Mouse (Mus musculus) olfactory bulb, adult 2 months (tissue): ENCODE data around the gene Miox. TPM values are rescaled to one million over a fixed set of nuclear protein-coding genes. Genes with fewer than 3 reads are reported as not detected.

ENCODE experiments used
- H3K27ac ChIP-seq: fragments of 200-500 bp; 2 replicates; pipeline ENCODE4 v1.5.1; 2012; ENCODE audit warnings: low read depth, low read length; ENCODE audit not compliant: insufficient read depth
- H3K4me1 ChIP-seq: fragments of 200-500 bp; 2 replicates; pipeline ENCODE4 v1.6.1; 2012; ENCODE audit warnings: low read length; ENCODE audit not compliant: control insufficient read depth, insufficient read depth
- H3K4me3 ChIP-seq: fragments of 200-500 bp; 2 replicates; pipeline ENCODE4 v1.5.1; 2012; ENCODE audit warnings: mild to moderate bottlenecking, low read depth, low read length, moderate library complexity; ENCODE audit not compliant: insufficient read depth
- CTCF ChIP-seq: fragments of 200-500 bp; IDR thresholded peaks from 2 replicates; pipeline ENCODE4 v1.5.1; 2012; ENCODE audit warnings: low read depth, mild to moderate bottlenecking, low read length, moderate library complexity; ENCODE audit not compliant: insufficient read depth
- POLR2A ChIP-seq: fragments of 200-500 bp; IDR thresholded peaks from 2 replicates; pipeline ENCODE4 v1.6.1; 2012; ENCODE audit warnings: mild to moderate bottlenecking, low read depth, low read length, moderate library complexity; ENCODE audit not compliant: insufficient read depth
- WGBS: fragments of 180-500 bp; shearing (Covaris S2); methylation state at CpG from one replicate; pipeline ENCODE4 v1.1.7; 2018; 5-methylcytosine and 5-hydroxymethylcytosine counted together
- polyA plus RNA-seq: library from polyadenylated mRNA; stranded (reverse); fragments of >200 nt; gene quantifications from 2 replicates; pipeline ENCODE4 v1.2.4, GENCODE M21; 2012; ENCODE audit warnings: low replicate concordance; ENCODE audit not compliant: missing spikeins, insufficient read depth, insufficient read length

Miox gene
- not detected in 2 replicates for polyA plus RNA-seq

- no peaks in the 10 kb centered on the region for H3K4me1 ChIP-seq
- TF ChIP-seq CTCF (no peak), POLR2A (no peak)
- H3K27ac ChIP-seq: no peak within 1 kb of the TSS
- WGBS: 91% methylated on average over 7 of the region's 7 CpGs
- no peak within 1 kb of the TSS for H3K4me3 ChIP-seq
Measured at GRCm38 (mm10) chr15:89334271-89334670, at the start of gene Miox. TSS of gene Miox (plus strand) at chr15:89334398.

GRCm38 (mm10) chr15:89285004-89285403, 49.2 kb upstream of the Miox start:
- TF ChIP-seq CTCF: no peak
- TF ChIP-seq POLR2A: no peak
- H3K4me3 ChIP-seq: no peak overlapping the region
- H3K27ac ChIP-seq: no peak overlapping the region
- H3K4me1 ChIP-seq: peaks cover 6% of the 10 kb centered on the region; the same call in 1 of the 2 replicates

GRCm38 (mm10) chr15:89285478-89285877, 48.7 kb upstream of the Miox start:
- H3K27ac ChIP-seq: no peak overlapping the region
- over 99% methylated on average over 5 of the region's 5 CpGs for WGBS
- H3K4me1 ChIP-seq: peaks cover 6% of the 10 kb centered on the region; the same call in 1 of the 2 replicates
- TF ChIP-seq POLR2A (no peak), CTCF (no peak)
- H3K4me3 ChIP-seq: no peak overlapping the region

- 66% methylated on average over 7 of the region's 7 CpGs for WGBS
- Histone ChIP-seq H3K4me1 (peaks cover 6% of the 10 kb centered on the region; the same call in 1 of the 2 replicates), H3K27ac (no peak overlapping the region), H3K4me3 (no peak overlapping the region)
- TF ChIP-seq CTCF (no peak), POLR2A (no peak)
Measured at GRCm38 (mm10) chr15:89286114-89286513, 48.1 kb upstream of the Miox start.

- Histone ChIP-seq H3K27ac (no peak overlapping the region), H3K4me3 (no peak overlapping the region), H3K4me1 (peaks cover 6% of the 10 kb centered on the region; the same call in 1 of the 2 replicates)
- TF ChIP-seq CTCF (no peak), POLR2A (no peak)
- WGBS: 53% methylated on average over 5 of the region's 5 CpGs
Measured at GRCm38 (mm10) chr15:89286582-89286981, 47.6 kb upstream of the Miox start.

- no peak for TF ChIP-seq POLR2A
- 87% methylated on average over 23 of the region's 23 CpGs for WGBS
- peaks cover 6% of the 10 kb centered on the region; the same call in 1 of the 2 replicates for H3K4me1 ChIP-seq
- no peak overlapping the region for H3K4me3 ChIP-seq
- H3K27ac ChIP-seq: no peak overlapping the region
Measured at GRCm38 (mm10) chr15:89288227-89288767, 45.9 kb upstream of the Miox start.

GRCm38 (mm10) chr15:89289455-89289854, 44.7 kb upstream of the Miox start:
- Histone ChIP-seq H3K27ac (no peak overlapping the region), H3K4me1 (peaks cover 6% of the 10 kb centered on the region; the same call in 1 of the 2 replicates), H3K4me3 (no peak overlapping the region)
- TF ChIP-seq POLR2A (no peak), CTCF (no peak)
- WGBS: 94% methylated on average over 11 of the region's 11 CpGs

GRCm38 (mm10) chr15:89291521-89291920, 42.7 kb upstream of the Miox start:
- no peak overlapping the region for H3K27ac ChIP-seq
- peaks cover 6% of the 10 kb centered on the region; the same call in 1 of the 2 replicates for H3K4me1 ChIP-seq
- TF ChIP-seq CTCF (no peak), POLR2A (no peak)
- H3K4me3 ChIP-seq: no peak overlapping the region
- 96% methylated on average over 3 of the region's 3 CpGs for WGBS

GRCm38 (mm10) chr15:89292795-89293194, 41.4 kb upstream of the Miox start:
- peaks cover 4% of the 10 kb centered on the region; the same call in 1 of the 2 replicates for H3K4me1 ChIP-seq
- TF ChIP-seq POLR2A: no peak
- no peak for TF ChIP-seq CTCF
- no peak overlapping the region for H3K4me3 ChIP-seq
- WGBS: 45% methylated on average over 2 of the region's 2 CpGs
- no peak overlapping the region for H3K27ac ChIP-seq
